Mouse (Mus musculus): ENCODE data around the gene Ptgr1. TPM values are rescaled to one million over a fixed set of nuclear protein-coding genes. Genes with fewer than 3 reads are reported as not detected.

Gene Ptgr1
- polyA plus RNA-seq, 1 experiment from 2014 or later: 14.7 TPM

- Histone ChIP-seq H3K27ac (replicated peaks) (no peak overlapping the region), H3K9me3 (replicated peaks) (no peaks in the 10 kb centered on the region), H3K36me3 (no peaks in the 10 kb centered on the region), H3K27me3 (ENCODE audit: low read depth, poor library complexity, severe bottlenecking) (peaks cover 1% of the 10 kb centered on the region; the same call in 1 of the 2 replicates), H3K4me1 (peaks cover 15% of the 10 kb centered on the region), H3K4me3 (no peak overlapping the region)
- WGBS: 87% methylated on average over 8 of the region's 8 CpGs
- DNase-seq (ENCODE audit: low spot score): no peak
These were observed 4.1 kb downstream of the Ptgr1 start for GRCm38 (mm10) chr4:58982806-58983205.

GRCm38 (mm10) chr4:58981421-58981820, 5.5 kb downstream of the Ptgr1 start:
- Histone ChIP-seq H3K9me3 (replicated peaks) (no peaks in the 10 kb centered on the region), H3K27ac (replicated peaks) (no peak overlapping the region), H3K4me1 (peaks cover 4% of the 10 kb centered on the region; the same call in 1 of the 2 replicates), H3K4me3 (no peak overlapping the region), H3K36me3 (no peaks in the 10 kb centered on the region), H3K27me3 (ENCODE audit: low read depth, poor library complexity, severe bottlenecking) (no peaks in the 10 kb centered on the region)
- DNase-seq (ENCODE audit: low spot score): no peak
- 83% methylated on average over 6 of the region's 6 CpGs for WGBS

GRCm38 (mm10) chr4:58975711-58976110, 11.2 kb downstream of the Ptgr1 start:
- no peaks in the 10 kb centered on the region for H3K27me3 ChIP-seq (ENCODE audit: low read depth, poor library complexity, severe bottlenecking)
- no peak for DNase-seq (ENCODE audit: low spot score)
- H3K9me3 ChIP-seq (replicated peaks): no peaks in the 10 kb centered on the region
- peaks cover 4% of the 10 kb centered on the region; the same call in 1 of the 2 replicates for H3K36me3 ChIP-seq
- no peaks in the 10 kb centered on the region for H3K4me1 ChIP-seq
- WGBS: 86% methylated on average over 5 of the region's 5 CpGs
- H3K27ac ChIP-seq (replicated peaks): no peak overlapping the region
- H3K4me3 ChIP-seq: no peak overlapping the region

GRCm38 (mm10) chr4:58970678-58971077, 16.2 kb downstream of the Ptgr1 start:
- no peak overlapping the region for H3K27ac ChIP-seq (replicated peaks)
- H3K27me3 ChIP-seq (ENCODE audit: low read depth, poor library complexity, severe bottlenecking): no peaks in the 10 kb centered on the region
- H3K9me3 ChIP-seq (replicated peaks): no peaks in the 10 kb centered on the region
- DNase-seq (ENCODE audit: low spot score): no peak
- no peak overlapping the region for H3K4me3 ChIP-seq
- 86% methylated on average over 4 of the region's 4 CpGs for WGBS
- no peaks in the 10 kb centered on the region for H3K4me1 ChIP-seq
- H3K36me3 ChIP-seq: peaks cover 4% of the 10 kb centered on the region; the same call in 1 of the 2 replicates

- H3K4me3 ChIP-seq: no peak overlapping the region
- no peak overlapping the region for H3K27ac ChIP-seq (replicated peaks)
- H3K9me3 ChIP-seq (replicated peaks): no peaks in the 10 kb centered on the region
- H3K27me3 ChIP-seq (ENCODE audit: low read depth, poor library complexity, severe bottlenecking): no peaks in the 10 kb centered on the region
- no peaks in the 10 kb centered on the region for H3K4me1 ChIP-seq
- no peaks in the 10 kb centered on the region for H3K36me3 ChIP-seq
- no peak for DNase-seq (ENCODE audit: low spot score)
- 89% methylated on average over 1 of the region's 1 CpGs for WGBS
These were observed 21.8 kb downstream of the Ptgr1 start for GRCm38 (mm10) chr4:58965136-58965535.

GRCm38 (mm10) chr4:58963271-58963670, 23.6 kb downstream of the Ptgr1 start:
- no peak for DNase-seq (ENCODE audit: low spot score)
- H3K4me1 ChIP-seq: no peaks in the 10 kb centered on the region
- H3K36me3 ChIP-seq: no peaks in the 10 kb centered on the region
- no peaks in the 10 kb centered on the region for H3K9me3 ChIP-seq (replicated peaks)
- WGBS: 94% methylated on average over 4 of the region's 4 CpGs
- no peaks in the 10 kb centered on the region for H3K27me3 ChIP-seq (ENCODE audit: low read depth, poor library complexity, severe bottlenecking)
- H3K4me3 ChIP-seq: no peak overlapping the region
- H3K27ac ChIP-seq (replicated peaks): no peak overlapping the region

- WGBS: 94% methylated on average over 15 of the region's 15 CpGs
- Histone ChIP-seq H3K4me1 (no peaks in the 10 kb centered on the region), H3K27me3 (ENCODE audit: low read depth, poor library complexity, severe bottlenecking) (no peaks in the 10 kb centered on the region)
These were observed 25.2 kb downstream of the Ptgr1 start for GRCm38 (mm10) chr4:58961719-58962118.

GRCm38 (mm10) chr4:58952630-58953029, 34.3 kb downstream of the Ptgr1 start:
- 91% methylated on average over 11 of the region's 11 CpGs for WGBS

More at GRCm38 (mm10) chr4:58961719-58962118, 25.2 kb downstream of the Ptgr1 start:
- Histone ChIP-seq H3K4me3 (no peak overlapping the region), H3K36me3 (peaks cover 11% of the 10 kb centered on the region), H3K27ac (replicated peaks) (no peak overlapping the region), H3K9me3 (replicated peaks) (no peaks in the 10 kb centered on the region)
- no peak for DNase-seq (ENCODE audit: low spot score)

GRCm38 (mm10) chr4:58948391-58948790, 38.5 kb downstream of the Ptgr1 start:
- WGBS: 78% methylated on average over 4 of the region's 4 CpGs
- Histone ChIP-seq H3K9me3 (replicated peaks) (no peaks in the 10 kb centered on the region), H3K4me3 (no peak overlapping the region), H3K4me1 (peaks cover 11% of the 10 kb centered on the region), H3K36me3 (no peaks in the 10 kb centered on the region), H3K27me3 (ENCODE audit: low read depth, poor library complexity, severe bottlenecking) (peaks cover 15% of the 10 kb centered on the region), H3K27ac (replicated peaks) (no peak overlapping the region)
- no peak for DNase-seq (ENCODE audit: low spot score)

More at GRCm38 (mm10) chr4:58952630-58953029, 34.3 kb downstream of the Ptgr1 start:
- no peak overlapping the region for H3K27ac ChIP-seq (replicated peaks)
- H3K27me3 ChIP-seq (ENCODE audit: low read depth, poor library complexity, severe bottlenecking): no peaks in the 10 kb centered on the region
- no peak overlapping the region for H3K4me3 ChIP-seq
- no peaks in the 10 kb centered on the region for H3K9me3 ChIP-seq (replicated peaks)
- no peak for DNase-seq (ENCODE audit: low spot score)
- H3K36me3 ChIP-seq: peaks cover 14% of the 10 kb centered on the region
- no peaks in the 10 kb centered on the region for H3K4me1 ChIP-seq

- Histone ChIP-seq H3K27ac (replicated peaks) (no peak overlapping the region), H3K4me3 (peak overlapping the region; percentile 73; the same call in 1 of the 2 replicates), H3K4me1 (peaks cover 17% of the 10 kb centered on the region), H3K27me3 (ENCODE audit: low read depth, poor library complexity, severe bottlenecking) (peaks cover 21% of the 10 kb centered on the region), H3K36me3 (no peaks in the 10 kb centered on the region), H3K9me3 (replicated peaks) (no peaks in the 10 kb centered on the region)
- DNase-seq (ENCODE audit: low spot score): no peak
- whole genome bisulfite sequencing: 72% methylated on average over 5 of the region's 5 CpGs
These were observed 42.2 kb downstream of the Ptgr1 start for GRCm38 (mm10) chr4:58944695-58945094.

- H3K27me3 ChIP-seq (ENCODE audit: low read depth, poor library complexity, severe bottlenecking): peaks cover 21% of the 10 kb centered on the region
- no peak for DNase-seq (ENCODE audit: low spot score)
- WGBS: 29% methylated on average over 6 of the region's 6 CpGs
- no peaks in the 10 kb centered on the region for H3K36me3 ChIP-seq
- H3K27ac ChIP-seq (replicated peaks): no peak overlapping the region
- H3K9me3 ChIP-seq (replicated peaks): no peaks in the 10 kb centered on the region
- H3K4me3 ChIP-seq: peak overlapping the region; percentile 73
- H3K4me1 ChIP-seq: peaks cover 17% of the 10 kb centered on the region
These were observed 42.7 kb downstream of the Ptgr1 start for GRCm38 (mm10) chr4:58944206-58944553.

- peak; percentile 92 for DNase-seq (ENCODE audit: low spot score)
- Histone ChIP-seq H3K27me3 (ENCODE audit: low read depth, poor library complexity, severe bottlenecking) (peaks cover 21% of the 10 kb centered on the region), H3K27ac (replicated peaks) (peak within 1 kb of the TSS; percentile 84), H3K9me3 (replicated peaks) (no peaks in the 10 kb centered on the region), H3K36me3 (no peaks in the 10 kb centered on the region), H3K4me1 (peaks cover 17% of the 10 kb centered on the region), H3K4me3 (peak within 1 kb of the TSS; percentile 73)
- WGBS: 2% methylated on average over 50 of the region's 50 CpGs
These were observed 43.3 kb downstream of the Ptgr1 start, which contains the start of gene Zkscan16 for GRCm38 (mm10) chr4:58943420-58944205. TSS of gene Zkscan16 (plus strand) at chr4:58943628.

GRCm38 (mm10) chr4:58942942-58943341, 44.0 kb downstream of the Ptgr1 start:
- H3K27me3 ChIP-seq (ENCODE audit: low read depth, poor library complexity, severe bottlenecking): peaks cover 21% of the 10 kb centered on the region
- H3K4me1 ChIP-seq: peaks cover 17% of the 10 kb centered on the region
- H3K4me3 ChIP-seq: peak overlapping the region; percentile 73
- no peaks in the 10 kb centered on the region for H3K9me3 ChIP-seq (replicated peaks)
- WGBS: 79% methylated on average over 4 of the region's 4 CpGs
- H3K36me3 ChIP-seq: no peaks in the 10 kb centered on the region
- peak overlapping the region; percentile 84 for H3K27ac ChIP-seq (replicated peaks)
- no peak for DNase-seq (ENCODE audit: low spot score)

Data from midbrain, embryonic 10.5 days (tissue).